Mouse (Mus musculus): ENCODE data around the gene Gm16442. TPM values are rescaled to one million over a fixed set of nuclear protein-coding genes. Genes with fewer than 3 reads are reported as not detected.

Gm16442 gene
- not detected for polyA plus RNA-seq (2017; shearing (Covaris generic))

DNA sequence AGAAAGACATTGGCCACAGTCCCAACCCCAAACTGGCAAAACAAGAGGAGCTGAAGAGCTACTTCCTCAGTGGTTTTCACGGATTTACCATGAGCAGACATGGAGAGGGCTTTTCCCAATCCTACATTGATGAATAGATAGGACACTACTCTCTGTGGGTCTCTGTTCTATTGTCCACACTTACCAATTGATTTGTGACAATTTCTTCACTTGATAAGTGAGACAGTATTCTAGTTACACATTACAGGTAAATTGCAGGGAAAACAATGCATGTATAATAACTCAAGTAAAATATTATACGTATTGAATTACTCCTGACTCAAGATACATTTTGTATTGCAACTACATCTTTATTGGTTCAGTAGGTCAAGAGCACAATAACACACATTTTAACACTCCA, at the start of gene Gm16442:
Gm16442 (minus strand) TSS at position 101 of the 400 bp plus-strand sequence.

GRCm38 (mm10) chr7:20168277-20168676, 45.9 kb upstream of the Gm16442 start, which contains the start of gene Vmn1r94:
Vmn1r94 (minus strand) TSS chr7:20168377.

GRCm38 (mm10) chr7:20138988-20139387, 16.6 kb upstream of the Gm16442 start, which contains the start of gene Vmn1r93:
Vmn1r93 (minus strand) TSS chr7:20139088.

GRCm38 (mm10) chr7:20099380-20099779, 23.0 kb downstream of the Gm16442 start, which contains the start of gene Vmn1r91:
Vmn1r91 (plus strand) TSS chr7:20099680.

Other genes with a start within 250 kb of the Gm16442 start
- gene Ceacam19, start 234.6 kb downstream of the Gm16442 start, polyA plus RNA-seq (2017; shearing (Covaris generic)), result not detected
- 41.8 TPM for gene Pvr, start 201.4 kb downstream of the Gm16442 start, polyA plus RNA-seq (2017; shearing (Covaris generic))
- gene Igsf23, start 171.8 kb downstream of the Gm16442 start, polyA plus RNA-seq (2017; shearing (Covaris generic)), result 35.9 TPM
- gene Ceacam20, start 157.2 kb downstream of the Gm16442 start, polyA plus RNA-seq (2017; shearing (Covaris generic)), result 0.10 TPM
- not detected for gene Nlrp9b, start 131.1 kb downstream of the Gm16442 start, polyA plus RNA-seq (2017; shearing (Covaris generic))
- 0.19 TPM for gene Vmn1r91, start 22.9 kb downstream of the Gm16442 start, polyA plus RNA-seq (2017; shearing (Covaris generic))
- not detected for gene Vmn1r93, start 16.5 kb upstream of the Gm16442 start, polyA plus RNA-seq (2017; shearing (Covaris generic))
- not detected for gene Vmn1r94, start 45.8 kb upstream of the Gm16442 start, polyA plus RNA-seq (2017; shearing (Covaris generic))
- not detected for gene Vmn1r95, start 71.1 kb upstream of the Gm16442 start, polyA plus RNA-seq (2017; shearing (Covaris generic))
- gene Gm6164, start 83.0 kb upstream of the Gm16442 start, polyA plus RNA-seq (2017; shearing (Covaris generic)), result not detected
- not detected for gene Gm4498, start 111.2 kb upstream of the Gm16442 start, polyA plus RNA-seq (2017; shearing (Covaris generic))
- gene Gm5890, start 140.3 kb upstream of the Gm16442 start, polyA plus RNA-seq (2017; shearing (Covaris generic)), result not detected
- gene Gm4133, start 211.5 kb upstream of the Gm16442 start, polyA plus RNA-seq (2017; shearing (Covaris generic)), result not detected

All from CD4-positive, CD25-positive, alpha-beta regulatory T cell (primary cell).